Mouse (Mus musculus): ENCODE results near the gene Arhgef19.

DNA sequence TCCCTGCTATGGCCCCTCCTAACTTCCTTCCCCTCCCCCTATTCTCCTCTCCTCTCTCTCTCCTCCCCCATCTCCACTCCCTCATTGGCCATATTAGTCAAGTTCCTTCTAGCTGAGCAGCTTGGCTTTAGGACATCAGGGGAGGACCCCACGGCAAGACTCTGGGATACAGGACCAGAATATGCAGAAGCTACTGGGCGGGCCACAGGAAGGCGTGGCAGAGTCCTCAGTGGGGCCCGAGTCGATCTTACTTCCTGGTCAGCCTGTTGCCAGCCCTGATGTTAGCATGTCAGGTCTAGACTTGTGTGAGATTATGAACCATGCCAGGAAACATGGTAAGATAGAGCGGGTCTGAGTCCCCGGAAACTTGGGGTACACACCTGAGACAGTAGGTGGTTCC is 10.6 kb upstream of the Arhgef19 start:
- TF ChIP-seq CTCF (IDR thresholded peaks at IDR 0.05; ENCODE audit: low read depth) (no peak), EP300 (IDR thresholded peaks at IDR 0.05; ENCODE audit: low read depth) (no peak)
